Mouse (Mus musculus) kidney, postnatal 0 days (tissue): ENCODE results near the gene Cdhr5. TPM values are rescaled to one million over a fixed set of nuclear protein-coding genes. Genes with fewer than 3 reads are reported as not detected.

Experiments
- ATAC-seq: fragments of 200-750 bp; cut with Nextera tagmentation; replicated peaks from 2 replicates; pipeline ENCODE4 v1.8.0; 2017; ENCODE audit warnings: low read depth, moderate number of reproducible peaks, moderate TSS enrichment, moderate library complexity; ENCODE audit not compliant: low FRiP score
- DNase-seq: peaks from one replicate; pipeline ENCODE4 v3.0.0-alpha.2; 2016; ENCODE audit warnings: low spot score
- H3K27ac ChIP-seq: fragments of 300-500 bp; sonication (generic); 2 replicates; pipeline ENCODE4 v1.5.1; 2014; ENCODE audit warnings: mild to moderate bottlenecking
- H3K27me3 ChIP-seq: fragments of 300-500 bp; sonication (generic); 2 replicates; pipeline ENCODE4 v1.6.1; 2014; ENCODE audit warnings: low read length, mixed read lengths; ENCODE audit not compliant: insufficient read depth
- H3K36me3 ChIP-seq: fragments of 300-500 bp; sonication (generic); 2 replicates; pipeline ENCODE4 v1.6.1; 2014; ENCODE audit warnings: low read length, mixed read lengths; ENCODE audit not compliant: insufficient read depth
- H3K4me1 ChIP-seq: fragments of 300-500 bp; sonication (generic); replicated peaks from 2 replicates; pipeline ENCODE4 v1.6.1; 2014; ENCODE audit warnings: antibody characterized with exemption, low read length, mixed read lengths; ENCODE audit not compliant: insufficient read depth
- H3K4me2 ChIP-seq: fragments of 300-500 bp; sonication (generic); 2 replicates; pipeline ENCODE4 v1.6.1; 2014; ENCODE audit warnings: mild to moderate bottlenecking, low read length, moderate library complexity, mixed read lengths
- H3K4me3 ChIP-seq: fragments of 300-500 bp; sonication (generic); replicated peaks from 2 replicates; pipeline ENCODE4 v1.5.1; 2014; ENCODE audit warnings: low read depth, low read length
- H3K9ac ChIP-seq: fragments of 300-500 bp; sonication (generic); 2 replicates; pipeline ENCODE4 v1.6.1; 2014; ENCODE audit warnings: low read depth, low read length
- H3K9me3 ChIP-seq: fragments of 300-500 bp; sonication (generic); replicated peaks from 2 replicates; pipeline ENCODE4 v1.6.1; 2016; ENCODE audit warnings: low read length, inconsistent platforms, mixed read lengths
- CTCF ChIP-seq: IDR thresholded peaks from 2 replicates; pipeline ENCODE4 v1.5.1; 2016; ENCODE audit warnings: antibody characterized with exemption, low read depth, mild to moderate bottlenecking, moderate library complexity
- WGBS: fragments of 180-500 bp; shearing (Covaris S2); extraction: QIAGEN DNeasy Blood & Tissue Kit; methylation state at CpG from one replicate; pipeline ENCODE4 v1.1.7; 2014; 5-methylcytosine and 5-hydroxymethylcytosine counted together
- polyA plus RNA-seq: library from polyadenylated mRNA; unstranded; fragments of >200 nt; fragmentation: Nextera tagmentation; extraction: Ambion mirVana; gene quantifications from 2 replicates; pipeline ENCODE4 v1.2.1, GENCODE M21; 2015

The Cdhr5 gene
- polyA plus RNA-seq, 1 experiment from 2014 or later: 40.1 TPM

GRCm38 (mm10) chr7:141293852-141294471 lies 17.4 kb upstream of the Cdhr5 start:
- Histone ChIP-seq H3K9ac (peak overlapping the region; percentile 46), H3K27me3 (peaks cover 22% of the 10 kb centered on the region), H3K36me3 (no peaks in the 10 kb centered on the region), H3K4me3 (peak overlapping the region; percentile 29), H3K27ac (no peak overlapping the region), H3K4me1 (peaks cover 12% of the 10 kb centered on the region; the same call in 1 of the 2 replicates), H3K9me3 (no peaks in the 10 kb centered on the region), H3K4me2 (peak overlapping the region; percentile 63)
- ATAC-seq (peak; percentile 9; the same call in 1 of the 2 replicates), DNase-seq (peak; percentile 33)
- WGBS: 1% methylated on average over 53 of the region's 53 CpGs
- TF ChIP-seq CTCF: no peak

GRCm38 (mm10) chr7:141292583-141293388 lies 16.2 kb upstream of the Cdhr5 start:
- DNase-seq: no peak
- WGBS: 57% methylated on average over 15 of the region's 15 CpGs
- H3K27me3 ChIP-seq: peaks cover 22% of the 10 kb centered on the region

GRCm38 (mm10) chr7:141291921-141292582 lies 15.5 kb upstream of the Cdhr5 start, which contains the start of gene Drd4:
Gene Drd4 (plus strand): TSS chr7:141292006.
- no peak for ATAC-seq
- WGBS: 3% methylated on average over 37 of the region's 46 CpGs

More at GRCm38 (mm10) chr7:141292583-141293388, 16.2 kb upstream of the Cdhr5 start:
- H3K4me1 ChIP-seq: peaks cover 12% of the 10 kb centered on the region; the same call in 1 of the 2 replicates
- TF ChIP-seq CTCF: no peak
- H3K36me3 ChIP-seq: no peaks in the 10 kb centered on the region
- H3K9me3 ChIP-seq: no peaks in the 10 kb centered on the region
- 0 out of 2 replicates have a peak overlapping the region, but pooled peaks have one; percentile 44 for H3K9ac ChIP-seq
- H3K4me3 ChIP-seq: peak overlapping the region; percentile 44; the same call in 1 of the 2 replicates
- peak overlapping the region; percentile 68 for H3K4me2 ChIP-seq
- H3K27ac ChIP-seq: no peak overlapping the region
- ATAC-seq: no peak

GRCm38 (mm10) chr7:141288042-141288441 lies 11.5 kb upstream of the Cdhr5 start:
- no peak for ATAC-seq
- no peaks in the 10 kb centered on the region for H3K36me3 ChIP-seq
- whole genome bisulfite sequencing: 88% methylated on average over 3 of the region's 3 CpGs
- TF ChIP-seq CTCF: no peak
- peaks cover 2% of the 10 kb centered on the region; the same call in 1 of the 2 replicates for H3K4me1 ChIP-seq
- no peak overlapping the region for H3K4me3 ChIP-seq
- no peak overlapping the region for H3K4me2 ChIP-seq
- no peak overlapping the region for H3K9ac ChIP-seq
- H3K9me3 ChIP-seq: no peaks in the 10 kb centered on the region
- H3K27me3 ChIP-seq: peaks cover 5% of the 10 kb centered on the region; the same call in 1 of the 2 replicates
- no peak overlapping the region for H3K27ac ChIP-seq
- DNase-seq: no peak

More at GRCm38 (mm10) chr7:141291921-141292582, 15.5 kb upstream of the Cdhr5 start, which contains the start of gene Drd4:
- Histone ChIP-seq H3K36me3 (no peaks in the 10 kb centered on the region), H3K9me3 (no peaks in the 10 kb centered on the region), H3K4me1 (peaks cover 12% of the 10 kb centered on the region; the same call in 1 of the 2 replicates), H3K4me2 (peak within 1 kb of the TSS; percentile 68), H3K27ac (no peak within 1 kb of the TSS), H3K27me3 (peaks cover 22% of the 10 kb centered on the region), H3K9ac (peak within 1 kb of the TSS; percentile 44; the same call in 1 of the 2 replicates), H3K4me3 (peak within 1 kb of the TSS; percentile 44)
- TF ChIP-seq CTCF: no peak
- peak; percentile 71 for DNase-seq

GRCm38 (mm10) chr7:141282756-141283155 lies 6.2 kb upstream of the Cdhr5 start:
- DNase-seq (no peak), ATAC-seq (no peak)
- 90% methylated on average over 4 of the region's 4 CpGs for WGBS
- no peak overlapping the region for H3K4me2 ChIP-seq
- TF ChIP-seq CTCF: no peak
- H3K27ac ChIP-seq: no peak overlapping the region
- H3K36me3 ChIP-seq: no peaks in the 10 kb centered on the region
- H3K4me1 ChIP-seq: peaks cover under 1% of the 10 kb centered on the region; the same call in 1 of the 2 replicates
- H3K9me3 ChIP-seq: no peaks in the 10 kb centered on the region
- no peaks in the 10 kb centered on the region for H3K27me3 ChIP-seq
- H3K4me3 ChIP-seq: no peak overlapping the region
- no peak overlapping the region for H3K9ac ChIP-seq

GRCm38 (mm10) chr7:141281442-141281841 lies 4.9 kb upstream of the Cdhr5 start:
- DNase-seq (peak; percentile 49), ATAC-seq (peak; percentile 64)
- Histone ChIP-seq H3K27me3 (no peaks in the 10 kb centered on the region), H3K4me1 (peaks cover 12% of the 10 kb centered on the region), H3K4me3 (no peak overlapping the region), H3K9ac (no peak overlapping the region), H3K27ac (peak overlapping the region; percentile 37; the same call in 1 of the 2 replicates), H3K9me3 (no peaks in the 10 kb centered on the region), H3K36me3 (no peaks in the 10 kb centered on the region), H3K4me2 (no peak overlapping the region)
- TF ChIP-seq CTCF: no peak
- WGBS: 45% methylated on average over 6 of the region's 6 CpGs
